Mouse (Mus musculus) left cerebral cortex, postnatal 10 days (tissue): ENCODE measurements at regions not wholly inside any gene's neighbourhood (a gene's known extent, or its start where the extent isn't known, plus 50 kb on each side); places are given as distances from the start of the nearest gene placed in this dataset.

Source experiments
- DNase-seq, 2 experiments: peaks; one replicate each; pipeline ENCODE4 v3.0.0; 2021 to 2022; ENCODE audit warnings: low spot score in 2 of 2, mixed read lengths in 1 of 2; ENCODE audit errors: extremely low spot score in 1 of 2
- intact Hi-C: fragments of 180-260 bp; cut with DNase I; formaldehyde crosslinking; loops from one replicate; pipeline ENCODE4 v1.15.1; 2025

GRCm38 (mm10) chr2:74063302-74063701 lies 152.2 kb upstream of the Atp5g3 start:
- no peak for DNase-seq
- intact Hi-C loops = loop anchor here (10.0 kb wide), 1 partner anchor 181 kb away; no protein-coding TSS in a partner anchor

DNA sequence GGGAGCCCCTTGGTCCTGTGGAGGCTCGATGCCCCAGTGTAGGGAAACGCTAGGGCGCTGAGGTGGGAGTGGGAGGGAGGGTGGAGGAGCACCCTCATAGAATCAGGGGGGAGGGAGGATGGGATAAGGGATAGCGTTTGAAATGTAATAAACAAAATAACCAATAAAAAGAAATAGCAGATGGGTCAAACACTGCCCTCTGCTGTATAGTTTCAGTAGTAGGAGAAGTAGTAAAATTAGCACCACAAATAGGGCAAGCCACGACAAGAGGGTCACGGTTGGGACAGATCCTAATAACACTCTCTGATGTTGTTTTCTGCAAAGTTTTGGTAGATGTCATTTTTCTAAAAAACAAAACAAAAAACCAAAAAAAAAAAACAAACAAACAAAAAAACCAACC lies 131.3 kb upstream of the Atp5g3 start:
- DNase-seq = no peak

DNA sequence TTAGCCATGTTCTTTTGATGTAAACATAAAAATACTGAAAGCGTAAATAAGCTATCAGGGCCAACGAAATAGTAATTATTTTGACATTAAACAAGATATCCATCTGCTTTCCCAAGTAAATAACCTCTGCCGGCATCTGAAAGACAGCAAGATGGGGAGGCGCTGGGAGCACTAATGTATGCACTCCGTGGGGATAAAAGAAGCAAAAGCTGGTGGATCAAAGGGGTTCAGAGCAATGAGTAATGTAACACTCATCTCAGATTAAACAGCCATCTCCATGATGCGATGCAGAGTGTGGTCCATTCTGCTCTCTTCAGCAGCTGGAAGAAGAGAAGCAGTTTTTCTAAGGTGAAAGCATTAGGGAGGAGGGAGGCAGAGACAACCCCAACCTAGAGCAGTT lies 128.5 kb upstream of the Atp5g3 start:
- no peak for DNase-seq
- intact Hi-C loops = no loop called here

More for the DNA sequence above, 131.3 kb upstream of the Atp5g3 start:
- intact Hi-C loops = no loop called here

DNA sequence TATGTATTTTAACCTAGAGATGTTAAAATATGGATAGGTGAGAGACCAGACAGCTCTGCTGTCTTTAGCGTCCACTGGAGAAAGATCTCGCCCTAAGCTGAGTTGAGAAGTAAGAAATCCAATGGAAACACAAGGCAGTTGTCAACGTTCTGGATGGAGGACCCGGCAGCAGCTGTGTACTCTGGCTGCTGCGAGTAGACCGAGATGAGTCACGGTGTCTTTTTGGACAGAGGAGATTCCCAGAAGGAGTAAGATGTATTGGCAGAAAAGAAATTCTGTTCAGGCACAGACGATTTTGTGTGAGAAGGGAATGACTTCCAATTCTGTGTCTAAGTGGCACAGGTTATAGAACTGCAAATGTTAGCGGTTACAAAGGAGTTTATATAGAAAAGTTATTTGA lies 124.9 kb upstream of the Atp5g3 start:
- intact Hi-C loops = no loop called here
- no peak for DNase-seq

GRCm38 (mm10) chr2:74032177-74033021 lies 121.3 kb upstream of the Atp5g3 start:
- DNase-seq = no peak
- intact Hi-C loops = no loop called here

GRCm38 (mm10) chr2:74029938-74030337 lies 118.8 kb upstream of the Atp5g3 start:
- DNase-seq = no peak
- intact Hi-C loops = no loop called here

DNA sequence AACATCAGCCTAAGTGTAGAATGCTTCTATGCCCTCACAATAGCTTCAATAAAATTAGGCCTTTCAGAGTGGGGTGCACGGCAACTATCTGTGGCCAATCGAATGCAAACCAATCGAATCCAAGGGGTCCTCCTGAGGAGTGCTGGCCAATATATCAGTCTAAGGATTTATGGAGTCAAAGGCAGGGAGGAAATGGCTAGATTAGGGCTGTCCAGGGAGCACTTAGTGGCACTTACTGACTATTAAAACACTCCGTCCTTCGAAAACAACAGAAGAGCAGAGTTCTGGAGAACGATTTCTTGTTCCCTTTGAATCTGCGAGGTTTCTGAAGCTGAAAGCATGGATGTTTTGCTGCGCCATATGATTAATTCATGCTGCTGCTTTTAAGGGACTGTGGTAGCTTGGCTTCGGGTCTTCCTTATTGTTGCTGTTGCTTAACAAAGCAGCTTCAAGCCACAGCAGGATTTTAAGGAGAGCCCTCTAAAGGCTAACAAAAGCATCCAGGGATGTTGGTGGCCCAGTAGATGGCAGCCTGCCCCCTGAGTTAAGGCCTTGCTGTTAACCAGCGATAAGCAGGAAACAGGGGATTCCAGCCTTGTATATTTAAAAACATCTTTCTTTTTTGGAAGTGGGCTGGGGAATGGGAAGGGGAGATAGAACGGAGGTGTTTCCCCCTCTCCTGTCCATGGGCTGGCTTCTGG lies 116.4 kb upstream of the Atp5g3 start:
- intact Hi-C loops = no loop called here
- DNase-seq = peak; percentile 49 to 50

DNA sequence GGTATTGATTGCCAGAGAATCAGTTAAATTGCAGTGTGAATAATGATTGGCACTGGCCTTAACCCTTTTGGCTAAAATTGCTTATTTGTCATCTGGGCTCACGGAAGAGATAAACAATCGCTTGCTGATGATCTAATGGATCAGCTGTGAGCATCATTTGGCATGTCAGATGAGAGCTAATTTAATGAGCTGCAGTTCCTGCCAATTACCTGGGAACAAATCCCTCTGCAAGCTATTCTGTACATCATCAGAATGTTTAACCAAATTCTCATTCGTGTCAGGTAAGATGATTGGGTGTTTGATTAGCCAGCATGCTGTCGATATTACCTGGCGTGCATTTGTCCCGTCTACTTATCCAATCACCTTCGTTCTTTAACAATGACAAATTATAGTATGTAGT lies 104.0 kb upstream of the Atp5g3 start:
- DNase-seq = no peak
- intact Hi-C loops = no loop called here

DNA sequence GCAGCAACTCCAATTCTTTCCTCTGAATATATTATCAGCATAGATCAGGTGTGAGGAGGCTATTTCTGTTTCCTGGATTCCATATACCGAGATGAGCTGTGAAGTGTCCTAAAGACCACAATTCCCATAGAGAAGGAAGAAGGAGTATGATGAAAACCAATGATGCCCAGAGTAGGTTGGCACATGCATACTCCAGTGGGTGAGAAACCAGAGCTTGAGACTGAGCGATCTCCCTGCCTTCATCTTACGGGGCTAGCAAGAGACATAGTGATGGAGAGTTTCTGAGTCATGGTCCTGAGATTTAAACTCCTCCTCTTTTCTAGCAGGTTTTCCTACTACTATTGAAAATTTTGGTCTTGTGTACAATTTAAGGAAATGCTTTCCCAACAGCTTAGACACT lies 103.1 kb upstream of the Atp5g3 start:
- no peak for DNase-seq
- intact Hi-C loops = no loop called here

DNA sequence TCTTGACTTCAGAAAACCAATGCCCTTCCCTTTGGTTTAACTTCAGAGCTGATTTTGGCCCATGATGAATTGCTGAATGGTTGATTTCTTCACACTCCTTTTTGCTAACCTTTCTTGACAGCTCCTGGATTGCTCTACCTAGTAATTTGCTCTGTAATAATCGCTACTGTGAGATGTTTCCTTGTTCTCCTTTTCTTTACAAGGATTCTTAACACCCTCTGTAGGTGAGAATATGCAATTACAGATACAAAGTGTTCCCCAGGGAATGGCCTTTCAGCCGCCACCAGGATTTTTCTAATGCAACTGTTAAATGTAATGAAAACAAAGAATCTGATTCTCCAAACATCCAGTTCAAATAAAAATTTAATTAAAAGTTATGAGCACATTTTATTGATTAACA lies 87.4 kb upstream of the Atp5g3 start:
- intact Hi-C loops = no loop called here
- no peak for DNase-seq

DNA sequence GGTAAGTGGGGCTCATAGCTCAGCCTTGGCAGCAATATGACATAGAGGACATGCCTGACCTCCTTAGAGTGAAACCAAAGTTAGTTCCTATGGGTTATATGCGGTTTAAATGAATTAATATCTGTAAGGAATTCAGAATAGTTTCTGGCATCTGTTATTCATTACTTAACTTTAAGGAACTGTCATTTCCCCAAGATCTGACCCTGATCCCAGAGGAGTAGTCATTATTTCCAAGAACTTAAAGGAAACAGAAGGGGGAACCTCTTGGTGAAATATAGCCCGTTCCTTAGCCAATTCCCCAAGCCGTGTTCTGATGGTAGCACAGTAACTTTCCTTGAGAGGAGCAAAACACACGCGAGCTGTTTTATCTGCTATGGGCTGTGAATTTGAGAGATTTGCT lies 85.9 kb upstream of the Atp5g3 start:
- intact Hi-C loops = no loop called here
- DNase-seq = no peak

- intact Hi-C loops = no loop called here
- DNase-seq = no peak
These were observed 80.7 kb upstream of the Atp5g3 start for GRCm38 (mm10) chr2:73991818-73992217.

- DNase-seq = peak; percentile 18 to 37
- intact Hi-C loops = no loop called here
These were observed 76.4 kb upstream of the Atp5g3 start for GRCm38 (mm10) chr2:73987441-73988105.

GRCm38 (mm10) chr2:73985911-73986250 lies 74.8 kb upstream of the Atp5g3 start:
- no peak for DNase-seq
- intact Hi-C loops = no loop called here

- intact Hi-C loops = no loop called here
- no peak for DNase-seq
These were observed 74.2 kb upstream of the Atp5g3 start for GRCm38 (mm10) chr2:73985238-73985910.

- intact Hi-C loops = no loop called here
- no peak for DNase-seq
These were observed 72.0 kb upstream of the Atp5g3 start for GRCm38 (mm10) chr2:73983166-73983565.

DNA sequence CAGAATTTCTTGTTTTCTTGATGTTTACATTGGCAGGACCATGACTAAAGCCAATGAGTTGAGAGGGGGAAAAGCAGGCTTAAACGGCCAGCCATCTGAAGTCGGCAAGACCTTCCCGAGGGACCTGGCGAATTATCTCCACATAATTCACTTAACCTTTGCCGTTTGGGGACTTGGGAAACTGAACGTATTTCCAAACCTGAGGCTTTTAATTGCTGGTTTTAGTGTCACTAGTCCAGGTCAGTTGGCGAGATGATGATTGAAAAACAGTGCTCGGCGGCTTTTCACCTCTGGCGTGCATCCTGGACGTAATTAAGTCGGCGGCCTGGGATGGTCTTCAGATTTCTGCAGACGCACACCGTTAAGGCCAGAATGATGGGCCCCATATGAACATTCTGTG lies 66.9 kb upstream of the Atp5g3 start:
- intact Hi-C loops = no loop called here
- no peak for DNase-seq

DNA sequence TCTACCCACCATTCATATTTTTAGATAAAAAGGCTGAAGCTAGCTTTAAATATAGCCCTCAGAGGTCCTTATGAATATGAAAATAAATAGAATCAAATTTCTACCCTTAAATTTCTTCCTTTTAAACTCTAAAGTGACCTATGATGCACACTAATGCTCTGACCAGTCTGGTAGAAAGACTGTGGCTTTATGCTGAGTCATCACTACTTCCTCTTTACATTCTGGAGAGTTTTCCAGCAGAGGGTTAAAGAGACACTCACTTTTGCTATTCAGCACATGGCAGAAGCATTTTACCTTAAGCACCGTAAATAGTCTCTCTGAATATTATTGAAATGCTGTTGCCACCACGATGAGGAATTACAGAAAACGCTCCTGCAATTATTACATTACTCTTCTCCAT lies 62.6 kb upstream of the Atp5g3 start:
- DNase-seq = no peak
- intact Hi-C loops = no loop called here

- no peak for DNase-seq
- intact Hi-C loops = loop anchor here (5.0 kb wide), 1 partner anchor 695 kb away; no protein-coding TSS in a partner anchor
These were observed 56.5 kb upstream of the Atp5g3 start for GRCm38 (mm10) chr2:73967618-73968017.
